Mouse (Mus musculus): ENCODE measurements around the gene Slc15a1.

Slc15a1 gene

DNA sequence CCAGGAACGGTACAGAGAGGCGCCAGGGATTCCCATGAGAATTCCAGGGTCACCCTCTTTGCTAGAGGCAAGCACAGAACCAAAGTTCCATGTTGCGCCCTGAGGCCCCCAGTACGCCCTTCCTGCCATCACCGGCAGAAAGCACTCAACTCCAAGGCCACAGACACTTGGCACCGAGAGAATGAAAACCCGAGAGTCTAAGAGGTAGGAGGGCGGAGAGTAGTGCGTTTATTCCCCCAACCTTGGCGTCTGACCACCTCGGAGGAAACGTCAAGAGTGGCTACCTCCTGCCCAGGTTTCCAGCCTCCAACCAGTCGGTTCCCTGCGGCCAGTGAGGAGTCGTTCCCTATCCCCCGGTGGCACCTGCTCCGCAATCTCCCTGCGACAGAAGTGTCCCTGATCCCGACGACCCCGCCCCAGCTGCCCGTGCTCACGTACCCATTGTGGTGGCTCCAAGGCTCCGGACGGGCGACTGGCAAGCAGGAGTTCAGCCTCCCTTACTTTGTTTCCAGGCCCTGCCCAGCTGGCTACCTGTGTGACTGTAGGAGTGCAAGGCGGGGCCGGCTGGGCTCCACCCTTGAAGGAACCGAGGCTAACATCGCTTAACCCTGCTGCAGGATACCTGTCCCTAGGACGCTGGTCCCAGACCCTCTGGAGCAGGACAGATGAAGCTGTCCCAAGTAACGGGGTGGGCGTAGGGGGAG is at the start of gene Slc15a1:
TSS of gene Slc15a1 (minus strand) at position 472 of the 704 bp plus-strand sequence.
- no peak for DNase-seq (ENCODE audit: low read depth in 2 of 2, low spot score in 2 of 2)

DNA sequence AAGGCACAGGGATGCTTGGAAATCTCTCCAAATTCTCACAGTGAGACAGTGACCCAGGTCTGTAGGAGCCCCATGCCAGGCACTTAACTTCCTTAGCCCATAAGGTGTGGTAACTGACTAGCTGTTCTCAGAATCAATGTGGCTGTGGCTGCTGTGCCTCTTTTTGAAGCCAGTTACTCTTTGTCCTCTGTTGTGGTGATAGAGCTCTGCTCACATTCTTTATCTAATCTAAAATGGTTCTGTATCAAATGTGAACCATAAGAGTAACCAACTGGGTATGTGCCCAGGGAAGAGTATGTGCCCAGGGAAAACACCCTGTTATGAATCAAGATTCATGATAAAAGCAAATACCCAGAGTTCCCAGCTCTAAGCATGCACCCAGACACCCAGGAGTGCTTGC is 48.7 kb upstream of the Slc15a1 start:
- DNase-seq (ENCODE audit: low read depth in 2 of 2, low spot score in 2 of 2): peak; percentile 47 to 62

DNA sequence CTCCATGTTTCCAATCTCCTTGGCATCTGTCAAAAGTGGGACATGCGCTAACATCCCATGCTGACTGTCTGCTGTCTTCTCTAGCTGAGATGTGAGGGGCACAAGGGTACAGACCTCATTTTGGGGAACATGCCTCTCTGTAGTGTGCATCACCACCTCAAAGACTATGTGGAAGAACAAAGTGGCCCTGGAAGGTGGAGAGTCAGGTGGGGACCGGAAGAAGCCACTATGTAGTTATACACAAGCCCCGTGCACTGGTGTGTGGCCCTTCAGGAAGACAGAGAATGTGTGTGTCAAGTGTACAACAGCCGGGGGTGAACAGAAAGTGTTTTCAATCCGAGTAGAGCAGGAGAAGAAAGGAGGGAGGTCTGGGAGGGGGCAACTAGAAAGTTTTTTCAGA is 47.5 kb upstream of the Slc15a1 start:
- peak; percentile 43 to 53 for DNase-seq (ENCODE audit: low read depth in 2 of 2, low spot score in 2 of 2)

DNA sequence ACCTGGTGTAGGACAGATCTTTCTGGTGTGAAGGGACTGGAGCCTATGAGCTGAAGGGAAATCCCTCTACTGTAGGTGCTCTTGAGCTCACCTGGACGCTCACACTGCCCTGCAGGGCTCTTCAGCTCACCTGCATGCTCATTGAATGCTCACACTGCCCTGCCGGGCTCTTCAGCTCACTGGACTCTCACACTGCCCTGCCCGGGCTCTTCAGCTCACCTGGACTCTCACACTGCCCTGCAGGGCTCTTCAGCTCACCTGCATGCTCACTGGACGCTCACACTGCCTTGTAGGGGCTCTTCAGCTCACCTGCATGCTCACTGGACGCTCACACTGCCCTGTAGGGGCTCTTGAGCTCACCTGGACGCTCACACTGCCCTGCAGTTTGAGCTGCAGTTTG is 44.8 kb upstream of the Slc15a1 start:
- no peak for DNase-seq (ENCODE audit: low read depth in 2 of 2, low spot score in 2 of 2)

DNA sequence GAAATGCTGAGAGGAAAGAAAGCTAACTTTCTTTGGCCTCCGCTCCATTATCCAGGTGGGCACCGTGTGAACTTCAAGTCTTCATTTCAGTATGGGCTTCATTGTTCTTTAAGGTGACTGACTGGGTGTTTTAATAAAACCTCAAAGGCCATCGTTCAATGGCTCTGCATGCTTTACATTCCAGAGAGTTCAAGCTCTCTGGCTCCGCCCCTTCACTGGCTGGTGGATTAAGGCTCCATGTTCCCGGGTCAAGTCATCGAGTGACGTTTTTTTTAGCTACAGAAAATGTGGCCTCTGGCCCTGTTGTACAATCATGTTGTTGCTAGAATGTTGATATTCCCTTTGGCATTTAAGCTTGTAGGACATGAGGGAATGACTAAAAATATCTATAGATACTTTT is 42.7 kb upstream of the Slc15a1 start:
- no peak for DNase-seq (ENCODE audit: low read depth in 2 of 2, low spot score in 2 of 2)

DNA sequence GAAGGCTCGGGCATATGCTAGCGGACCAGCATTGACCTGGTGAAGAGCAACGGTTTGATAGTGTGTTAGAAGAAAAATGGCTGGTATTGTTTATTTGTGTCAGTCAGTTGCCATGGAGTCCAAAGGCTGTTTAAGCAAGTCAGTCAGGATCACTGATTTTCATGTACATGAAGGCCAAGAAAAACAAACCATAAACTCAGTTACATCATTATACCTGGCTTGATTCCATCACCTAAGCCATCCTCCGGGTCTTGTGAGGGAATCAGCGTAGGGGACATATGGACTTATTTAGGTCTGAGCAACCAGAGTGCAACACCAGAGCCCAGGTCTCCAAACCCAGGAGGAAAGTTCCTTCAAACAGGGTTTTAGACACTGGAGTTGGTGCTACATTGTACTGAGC is 41.6 kb upstream of the Slc15a1 start:
- no peak for DNase-seq (ENCODE audit: low read depth in 2 of 2, low spot score in 2 of 2)

DNA sequence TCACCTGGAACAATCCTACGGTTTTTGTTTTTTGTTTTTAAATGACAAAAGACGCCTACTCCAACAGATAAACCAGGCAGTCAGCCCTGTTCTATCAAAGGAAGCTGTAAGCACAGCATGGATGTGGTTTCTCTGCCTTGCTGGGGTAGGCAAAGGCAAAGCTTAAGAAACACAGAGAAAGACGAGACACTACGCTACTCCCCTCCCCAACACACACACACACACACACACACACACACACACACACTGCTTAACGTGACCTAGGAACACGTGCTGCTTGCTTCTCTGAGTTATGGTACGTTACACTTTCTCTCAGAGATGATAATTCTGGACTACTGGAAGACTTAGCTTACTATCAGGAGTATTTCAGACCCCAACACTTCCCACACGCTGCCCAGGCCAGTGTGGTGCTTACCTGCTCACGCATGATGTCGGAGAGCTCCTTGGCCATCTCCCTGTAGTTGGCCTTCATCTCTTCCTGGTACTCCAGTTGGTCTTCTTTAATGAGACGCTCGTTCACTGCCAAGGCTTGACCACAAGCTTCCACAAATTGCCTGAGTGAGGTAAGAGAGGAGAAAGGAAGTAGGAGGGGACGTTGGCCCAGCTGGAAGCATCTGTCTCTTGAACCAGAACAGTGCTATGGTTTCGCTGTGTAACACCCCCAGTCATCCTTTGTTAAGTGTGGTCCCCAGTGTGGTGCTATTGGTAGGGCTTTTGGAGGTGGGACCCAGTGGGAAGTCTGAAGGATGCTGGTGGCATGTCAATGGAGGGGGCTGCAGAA is 40.7 kb upstream of the Slc15a1 start:
- DNase-seq (ENCODE audit: low read depth in 2 of 2, low spot score in 2 of 2): peak; percentile 37 to 54

DNA sequence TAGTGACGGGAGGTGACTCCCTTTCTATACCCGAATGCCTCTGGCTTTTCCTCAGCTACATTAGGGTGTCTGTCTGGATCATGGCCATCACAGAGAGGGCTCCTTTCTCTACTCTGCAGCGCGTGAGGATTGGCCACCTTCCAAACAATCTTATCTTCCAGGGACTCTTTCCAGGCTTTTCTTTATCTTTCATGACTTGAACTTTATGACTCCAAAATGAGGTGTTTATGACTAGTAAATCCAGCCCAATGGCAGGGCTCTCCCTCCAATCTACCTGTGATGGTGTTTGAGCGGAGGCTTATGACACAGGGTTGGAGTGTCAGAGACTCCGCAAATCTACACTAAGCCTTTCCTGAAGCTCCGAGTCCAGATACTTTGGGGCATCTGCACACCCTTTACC is 36.2 kb upstream of the Slc15a1 start:
- DNase-seq (ENCODE audit: low read depth in 2 of 2, low spot score in 2 of 2): no peak

DNA sequence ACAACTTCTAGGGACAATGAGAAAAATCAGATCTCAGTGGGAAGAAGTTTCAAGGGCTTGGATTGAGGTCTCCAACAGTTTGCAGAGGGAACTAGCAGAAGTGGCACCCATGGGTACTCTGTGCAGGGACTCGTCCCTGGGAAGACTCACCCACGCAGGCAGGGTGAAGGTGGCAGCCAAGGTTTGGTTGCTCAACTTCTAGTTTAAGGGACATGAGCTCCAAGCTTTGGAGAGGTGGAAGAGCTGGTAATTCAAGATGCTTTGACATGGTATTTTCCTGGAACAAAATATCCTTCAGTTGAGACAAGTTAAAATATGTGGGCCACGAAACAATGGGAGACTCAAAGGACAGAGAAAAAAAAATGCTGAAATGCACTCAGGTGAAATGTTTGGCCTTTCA is 29.4 kb upstream of the Slc15a1 start:
- DNase-seq (ENCODE audit: low read depth in 2 of 2, low spot score in 2 of 2): no peak

DNA sequence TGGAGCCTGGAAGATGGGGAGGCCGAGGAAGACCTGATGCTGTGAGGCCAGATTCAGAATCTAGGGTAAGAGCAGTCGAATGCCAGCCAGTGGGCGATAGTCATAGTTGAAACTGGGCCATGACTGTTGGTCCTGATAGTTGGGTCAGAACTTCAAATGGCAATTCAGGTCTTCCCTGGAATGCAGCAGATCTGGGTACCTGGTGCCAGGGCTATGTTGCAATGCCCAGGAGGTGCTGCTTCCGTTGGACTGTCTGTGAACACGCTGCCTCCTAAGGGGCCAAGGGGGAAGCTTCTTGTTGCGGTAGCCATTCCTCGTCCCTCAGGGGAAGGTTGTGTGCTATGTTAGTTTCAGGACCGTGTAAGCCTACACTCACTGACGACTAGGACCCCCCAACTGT is 25.8 kb upstream of the Slc15a1 start:
- DNase-seq (ENCODE audit: low read depth in 2 of 2, low spot score in 2 of 2): no peak

DNA sequence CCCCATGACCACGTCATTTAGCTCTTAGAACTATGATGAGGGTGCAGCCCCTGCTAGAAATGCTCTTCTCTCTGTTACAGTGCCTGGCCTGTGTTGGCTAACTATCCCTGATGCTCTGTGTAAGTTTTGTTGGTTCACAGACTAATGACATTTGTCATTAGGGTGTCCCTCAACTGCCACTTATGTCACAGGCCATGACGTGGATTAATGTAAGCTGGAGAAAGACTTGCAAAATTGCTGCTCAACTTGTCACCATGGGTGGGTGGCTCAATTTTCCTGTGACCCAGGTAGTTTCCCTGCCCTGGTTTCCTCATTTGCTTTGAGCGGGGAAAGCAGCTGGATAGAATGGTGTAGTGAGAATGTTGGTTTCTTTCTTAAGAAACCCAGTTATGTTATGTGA is 22.8 kb upstream of the Slc15a1 start:
- DNase-seq (ENCODE audit: low read depth in 2 of 2, low spot score in 2 of 2): no peak

DNA sequence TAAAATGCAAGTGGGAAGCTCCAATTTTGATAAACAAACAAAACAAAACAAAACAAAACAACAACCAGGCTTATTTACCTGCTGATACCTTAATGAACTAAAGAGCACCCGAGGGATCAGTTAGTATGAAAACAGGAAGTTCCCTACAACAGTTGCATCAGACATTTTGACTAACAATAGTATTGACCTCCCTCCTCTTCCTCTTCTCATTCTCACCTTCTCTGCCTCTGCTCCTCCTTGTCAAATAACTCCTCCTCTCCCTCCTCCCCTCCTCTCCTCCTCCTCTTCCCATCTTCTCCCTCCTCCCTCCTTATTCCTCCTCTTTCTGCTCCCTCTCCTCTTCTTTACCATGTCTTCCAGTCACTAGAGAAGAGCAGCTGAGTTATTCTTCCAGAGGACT is 22.1 kb upstream of the Slc15a1 start:
- no peak for DNase-seq (ENCODE audit: low read depth in 2 of 2, low spot score in 2 of 2)

DNA sequence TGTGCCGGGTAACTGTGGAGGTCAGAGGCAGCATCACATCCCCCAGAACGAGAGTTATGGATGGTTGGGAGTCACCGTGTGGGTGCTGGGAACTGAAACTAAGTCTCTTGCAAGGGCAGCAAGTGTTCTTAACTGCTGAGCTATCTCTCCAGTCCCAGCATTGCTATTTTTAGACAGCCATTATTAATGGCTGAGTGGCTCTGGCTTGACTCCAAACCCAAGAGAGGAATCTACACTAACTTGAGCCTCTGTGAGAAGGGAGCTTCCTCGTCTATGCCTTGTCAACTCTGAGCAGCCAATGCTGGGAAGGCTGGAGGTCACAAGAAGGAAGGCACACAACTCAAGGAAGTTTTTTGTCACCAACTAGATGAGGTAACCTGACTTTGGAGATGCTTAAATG is 16.7 kb upstream of the Slc15a1 start:
- no peak for DNase-seq (ENCODE audit: low read depth in 2 of 2, low spot score in 2 of 2)

DNA sequence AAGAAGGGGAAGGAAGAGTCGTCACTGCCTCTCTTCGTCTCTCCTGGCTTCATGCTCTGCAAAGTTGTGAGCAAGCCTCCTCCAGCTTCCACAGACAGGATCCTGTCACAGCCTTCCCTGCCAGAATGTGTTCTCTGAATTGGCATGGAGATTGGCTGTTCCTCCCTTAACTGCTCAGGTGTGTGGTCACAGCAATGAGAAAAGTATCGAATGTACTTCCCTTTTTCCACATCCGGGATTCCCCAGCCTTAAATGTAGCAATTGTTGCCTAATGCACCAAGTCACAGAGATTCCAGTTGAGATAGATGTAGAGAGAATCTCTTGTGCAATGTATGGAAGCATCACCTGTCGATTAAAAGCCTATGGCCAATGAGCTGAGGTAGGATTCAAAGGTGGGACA is 11.8 kb upstream of the Slc15a1 start:
- no peak for DNase-seq (ENCODE audit: low read depth in 2 of 2, low spot score in 2 of 2)

DNA sequence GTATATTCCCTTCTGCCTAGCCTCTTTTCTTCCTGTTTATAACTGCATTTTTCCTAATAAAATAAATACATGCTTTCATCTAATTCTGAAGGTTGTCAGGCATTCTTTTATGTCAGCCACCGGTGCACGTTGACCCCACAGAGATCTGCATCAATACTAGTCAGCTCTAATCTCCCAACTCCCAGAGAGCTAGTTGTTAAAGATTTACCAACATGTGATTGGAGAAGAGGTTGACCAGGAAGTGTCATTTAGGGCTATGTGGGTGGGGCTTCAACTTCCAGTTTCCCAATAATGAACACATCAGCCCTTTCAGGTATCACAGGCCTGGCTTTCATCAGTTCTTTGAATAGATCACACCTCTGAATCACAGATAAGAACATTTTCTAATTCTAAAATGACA is 3.9 kb upstream of the Slc15a1 start:
- DNase-seq (ENCODE audit: low read depth in 2 of 2, low spot score in 2 of 2): no peak

DNA sequence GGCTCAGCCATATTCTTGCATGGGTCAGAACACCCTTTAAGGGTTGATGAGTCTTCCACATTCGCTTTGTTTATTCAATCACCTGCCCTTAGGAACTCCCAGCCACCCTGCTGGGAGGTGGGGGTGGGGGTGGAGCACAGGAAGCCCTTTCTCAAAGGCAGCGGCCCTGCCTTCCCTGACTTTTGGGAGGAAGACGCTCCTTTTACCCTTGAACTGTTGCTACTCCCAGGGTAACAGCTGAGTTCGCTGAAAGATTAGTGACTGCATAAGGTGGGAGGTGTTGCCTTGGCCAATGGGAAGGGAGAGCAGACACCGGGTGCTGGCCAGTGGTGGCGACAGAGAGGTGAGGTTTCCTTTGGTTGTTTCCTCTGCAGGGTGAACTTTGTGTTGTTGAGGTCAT is 1.3 kb upstream of the Slc15a1 start:
- peak in 1 of 2 experiments; percentile 9 for DNase-seq (ENCODE audit: low read depth in 2 of 2, low spot score in 2 of 2)

DNA sequence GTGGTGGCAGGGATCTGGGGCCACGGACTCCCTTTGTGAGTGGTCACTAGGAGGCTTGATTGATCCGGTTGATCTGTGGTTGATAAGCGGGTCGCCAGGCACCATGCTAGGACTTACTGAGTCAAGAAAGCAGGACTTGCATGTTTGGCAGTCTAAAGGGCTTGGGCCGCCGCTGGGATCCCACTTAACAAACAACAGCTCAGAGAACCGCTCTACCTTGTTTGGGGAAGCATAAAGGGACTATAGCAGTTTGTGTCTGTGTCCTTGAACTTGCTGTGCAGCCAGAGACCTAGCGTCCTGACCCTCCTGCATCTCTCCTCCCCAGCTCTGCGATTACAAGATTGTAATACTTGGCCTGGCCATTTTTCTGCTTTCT is 421 bp upstream of the Slc15a1 start:
- DNase-seq (ENCODE audit: low read depth in 2 of 2, low spot score in 2 of 2): no peak

DNA sequence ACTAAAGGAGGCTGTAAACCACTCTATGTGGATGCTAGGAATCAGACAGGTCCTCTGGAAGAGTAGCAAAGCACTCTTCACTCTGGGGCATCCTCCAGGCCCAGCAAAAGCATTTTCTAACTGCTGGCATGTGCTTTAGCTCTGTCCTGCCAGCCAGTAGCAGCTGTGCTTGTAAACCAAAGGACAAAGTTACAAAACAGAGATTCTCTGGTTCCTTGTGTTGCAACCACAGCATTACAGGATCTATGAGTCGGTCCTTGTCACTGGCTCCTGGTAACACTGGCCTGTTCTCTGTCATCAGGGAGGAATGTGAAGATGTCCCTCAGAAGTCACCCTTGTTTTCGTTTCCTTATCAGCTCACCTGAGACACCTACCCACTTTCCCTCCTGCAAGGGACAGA is 4.5 kb downstream of the Slc15a1 start:
- no peak for DNase-seq (ENCODE audit: low read depth in 2 of 2, low spot score in 2 of 2)

DNA sequence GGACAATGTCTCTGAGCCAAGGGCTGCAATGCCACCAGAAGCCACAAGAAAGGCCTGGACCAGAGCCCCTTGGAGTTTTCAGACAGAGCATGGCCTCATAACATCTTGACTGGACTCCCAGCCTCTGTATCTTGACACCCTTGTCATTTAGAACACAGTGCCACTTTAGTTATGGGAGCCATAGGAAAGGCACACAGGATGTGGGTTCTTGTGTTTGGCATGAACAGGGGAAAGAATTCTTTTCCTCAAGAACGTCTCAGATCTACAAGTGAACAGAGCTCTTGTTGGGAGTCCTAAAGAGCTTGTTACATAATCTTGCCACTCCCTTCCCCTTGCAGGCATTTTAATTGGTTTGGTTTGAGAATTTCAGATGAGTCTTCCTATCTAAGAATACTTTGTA is 5.3 kb downstream of the Slc15a1 start:
- no peak for DNase-seq (ENCODE audit: low read depth in 2 of 2, low spot score in 2 of 2)

DNA sequence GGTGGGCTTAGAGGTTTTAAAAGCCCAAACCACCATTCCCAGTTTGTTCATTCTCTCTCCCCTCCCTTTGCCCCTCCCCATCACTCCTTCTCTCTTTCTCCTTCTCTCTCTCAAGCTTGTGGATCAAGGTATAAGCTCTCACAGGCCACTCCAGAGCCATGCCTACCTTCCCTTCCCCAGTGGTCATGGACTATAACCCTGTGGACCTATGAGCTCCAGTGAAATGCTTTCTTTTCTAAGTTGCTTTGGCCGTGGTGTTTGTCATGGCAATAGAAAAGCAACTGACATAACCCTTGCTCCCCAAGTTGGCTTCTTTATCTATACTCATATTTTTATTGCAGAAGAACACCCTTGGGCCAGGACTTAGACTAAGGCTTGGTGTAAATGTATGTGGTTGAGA is 7.3 kb downstream of the Slc15a1 start:
- no peak for DNase-seq (ENCODE audit: low read depth in 2 of 2, low spot score in 2 of 2)

DNA sequence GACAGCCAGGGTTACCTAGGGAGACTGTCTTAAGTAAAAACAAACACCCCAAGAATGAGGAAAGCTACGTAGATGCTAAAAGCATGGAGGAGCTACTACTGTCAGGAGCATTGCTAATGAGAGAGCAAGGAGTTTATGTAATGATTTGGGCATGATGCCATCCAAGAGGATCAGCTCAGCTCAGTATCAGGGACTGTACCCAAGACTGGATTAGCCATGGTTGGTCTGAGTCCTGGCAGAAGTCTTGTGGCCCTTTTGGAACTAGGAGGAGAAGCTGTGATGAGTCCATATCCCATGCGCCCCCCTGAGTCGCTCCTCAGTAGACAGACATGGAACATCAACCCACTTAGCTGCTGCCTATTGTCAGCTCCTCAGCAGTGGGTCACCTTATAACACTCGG is 9.3 kb downstream of the Slc15a1 start:
- DNase-seq (ENCODE audit: low read depth in 2 of 2, low spot score in 2 of 2): no peak

DNA sequence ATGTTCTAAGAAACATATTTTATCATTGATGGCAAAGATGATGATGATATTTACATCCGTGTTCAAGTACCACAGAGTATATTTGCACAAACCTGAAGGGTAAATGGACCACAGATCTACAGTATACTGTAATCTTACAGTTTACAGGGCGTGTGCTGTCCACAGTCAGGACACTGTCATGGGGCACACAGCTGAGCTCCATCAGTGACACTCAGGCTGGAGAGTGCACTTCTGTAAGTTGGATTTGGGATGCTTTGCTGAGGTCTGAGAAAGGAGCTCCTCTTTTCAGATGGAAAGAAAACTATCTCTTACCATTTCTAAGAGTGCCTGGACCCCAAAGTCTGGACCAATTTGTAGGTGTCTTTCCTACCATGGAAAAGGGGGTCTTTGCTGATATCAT is 9.9 kb downstream of the Slc15a1 start:
- DNase-seq (ENCODE audit: low read depth in 2 of 2, low spot score in 2 of 2): no peak

DNA sequence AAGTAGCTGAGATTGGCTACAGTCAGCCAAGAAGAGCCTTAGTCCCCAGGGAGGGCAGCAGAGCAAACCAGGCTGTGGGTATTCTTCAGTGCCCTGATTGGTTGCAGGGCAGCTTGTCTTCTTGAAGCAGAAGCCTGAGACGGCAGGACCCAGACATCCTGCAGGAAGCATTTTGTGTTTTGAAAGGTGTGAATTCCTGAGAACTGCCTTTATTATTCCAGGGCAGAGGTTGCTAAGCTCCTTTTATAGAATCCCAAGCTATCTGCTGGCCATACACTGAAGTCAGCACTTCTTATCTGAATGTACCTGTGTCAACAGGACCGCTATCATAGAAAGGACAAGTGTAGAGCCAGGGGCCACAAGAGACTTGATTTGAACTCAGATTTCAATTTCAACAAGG is 10.8 kb downstream of the Slc15a1 start:
- DNase-seq (ENCODE audit: low read depth in 2 of 2, low spot score in 2 of 2): no peak
